Mouse (Mus musculus): ENCODE measurements around the gene Prkch.

Prkch gene

GRCm38 (mm10) chr12:73794151-73794883, 209.7 kb downstream of the Prkch start:
- no peak for DNase-seq (ENCODE audit: low read depth, low spot score)

- no peak for DNase-seq (ENCODE audit: low read depth, low spot score)
Observed at GRCm38 (mm10) chr12:73799671-73800070, 215.1 kb downstream of the Prkch start.

DNA sequence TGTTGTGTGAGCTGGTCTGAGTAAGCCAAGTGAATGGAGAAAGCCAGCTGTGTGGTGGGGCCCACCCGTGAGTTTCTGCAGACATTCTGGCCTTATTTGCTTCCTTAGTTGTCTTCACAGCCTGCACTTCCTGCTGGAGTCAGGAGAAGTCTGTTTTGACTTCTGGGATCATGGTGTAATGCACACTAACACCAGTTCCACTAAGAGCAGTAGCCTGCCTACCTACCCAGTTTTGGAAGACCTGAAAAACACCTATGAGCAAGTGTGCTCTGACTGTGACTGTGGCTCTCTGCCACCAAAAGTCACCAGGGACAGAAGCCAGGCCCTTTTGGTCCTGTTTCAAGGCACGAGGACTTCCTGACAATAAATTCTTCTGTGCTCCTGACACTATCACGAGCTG, 216.3 kb downstream of the Prkch start:
- no peak for DNase-seq (ENCODE audit: low read depth, low spot score)

DNA sequence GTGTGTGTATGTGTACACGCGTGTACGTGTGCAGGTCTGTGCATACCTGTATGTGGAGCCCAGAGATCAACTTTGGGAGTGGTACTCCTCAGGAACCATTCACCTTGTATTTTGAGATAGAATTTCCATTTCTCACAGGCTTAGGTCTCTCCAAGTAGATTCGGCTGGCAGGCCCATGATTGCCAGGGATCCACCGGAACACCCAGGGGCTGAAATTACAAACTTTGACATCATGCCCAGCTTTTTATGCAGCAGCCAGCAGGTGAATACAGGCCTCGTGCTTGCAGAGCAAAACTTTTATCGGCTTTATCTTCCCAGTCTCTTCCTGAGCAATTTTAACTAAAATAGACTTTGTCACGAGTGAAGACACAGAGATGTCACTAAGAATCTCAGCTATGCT, 217.2 kb downstream of the Prkch start:
- DNase-seq (ENCODE audit: low read depth, low spot score), result no peak

DNA sequence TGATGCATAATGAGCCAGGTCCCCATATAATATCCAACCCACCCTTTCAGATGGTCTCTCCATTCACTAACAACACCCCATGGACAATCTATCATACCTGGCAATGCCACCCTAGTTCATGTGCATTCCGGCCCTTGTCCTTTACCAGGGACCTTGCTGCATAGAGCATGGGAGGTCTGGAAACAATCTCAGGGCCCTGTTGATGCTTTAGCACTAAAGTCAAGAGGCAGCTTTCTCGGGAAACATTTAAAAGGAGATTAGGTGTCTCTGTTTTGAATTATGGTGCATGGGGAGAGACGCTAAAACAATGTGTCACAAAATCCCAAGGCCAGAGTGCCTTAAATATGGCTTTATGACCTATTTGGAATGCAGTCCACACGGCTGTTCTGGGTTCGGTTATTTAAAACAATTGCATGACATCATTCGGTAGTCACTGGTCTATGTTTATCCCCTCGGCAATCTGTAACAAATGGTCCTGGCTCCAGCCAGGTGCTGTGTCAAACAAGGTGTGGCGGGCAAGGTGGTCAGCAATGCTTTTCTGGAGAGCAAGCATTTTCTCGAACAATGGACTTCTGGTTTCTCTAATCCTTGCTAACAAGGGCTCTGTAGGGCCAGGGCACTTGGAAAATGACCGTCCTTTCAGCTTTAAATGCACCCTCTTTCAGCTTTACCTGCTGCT, 217.9 kb downstream of the Prkch start:
- DNase-seq (ENCODE audit: low read depth, low spot score), result no peak

DNA sequence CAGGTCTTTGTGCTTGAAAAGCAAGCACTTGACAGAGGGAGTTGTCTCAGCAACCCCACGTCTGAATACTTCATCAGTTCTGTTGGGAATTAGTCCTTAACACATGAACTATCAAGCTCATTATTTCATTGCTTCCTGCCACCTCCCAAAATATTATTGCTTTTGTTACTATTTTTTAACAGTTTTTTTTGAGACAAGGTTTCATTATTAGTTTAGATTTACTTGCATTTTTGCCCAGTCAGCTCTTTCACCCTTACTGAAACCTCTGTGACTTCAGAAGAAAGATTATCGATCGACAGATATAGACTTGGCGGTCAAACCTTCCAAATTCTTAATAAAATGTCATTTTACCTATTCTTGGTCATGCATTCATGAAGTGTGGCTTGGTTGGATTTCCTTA, 219.3 kb downstream of the Prkch start:
- DNase-seq (ENCODE audit: low read depth, low spot score), result no peak

DNA sequence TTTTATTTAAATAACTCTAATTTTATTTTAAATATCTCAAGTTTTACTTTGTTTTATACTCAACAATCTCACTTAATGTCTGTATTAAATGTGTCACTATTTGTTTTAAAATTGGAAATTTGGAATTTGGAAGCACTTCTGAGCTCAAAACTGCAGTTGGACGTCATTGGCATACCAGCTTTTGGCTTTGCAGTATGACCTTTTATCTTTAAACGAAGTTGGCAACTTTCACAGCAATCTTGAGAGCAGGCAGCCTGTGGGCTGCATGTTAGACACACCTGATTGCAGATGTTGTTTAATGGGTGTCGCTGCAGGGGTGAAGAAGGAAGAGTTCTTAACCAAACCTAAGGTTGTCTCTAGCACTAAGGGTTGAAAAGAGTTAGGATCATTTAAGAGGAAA, 220.9 kb downstream of the Prkch start:
- DNase-seq (ENCODE audit: low read depth, low spot score), result no peak

- no peak for DNase-seq (ENCODE audit: low read depth, low spot score)
Observed at GRCm38 (mm10) chr12:73806003-73806402, 221.4 kb downstream of the Prkch start.

DNA sequence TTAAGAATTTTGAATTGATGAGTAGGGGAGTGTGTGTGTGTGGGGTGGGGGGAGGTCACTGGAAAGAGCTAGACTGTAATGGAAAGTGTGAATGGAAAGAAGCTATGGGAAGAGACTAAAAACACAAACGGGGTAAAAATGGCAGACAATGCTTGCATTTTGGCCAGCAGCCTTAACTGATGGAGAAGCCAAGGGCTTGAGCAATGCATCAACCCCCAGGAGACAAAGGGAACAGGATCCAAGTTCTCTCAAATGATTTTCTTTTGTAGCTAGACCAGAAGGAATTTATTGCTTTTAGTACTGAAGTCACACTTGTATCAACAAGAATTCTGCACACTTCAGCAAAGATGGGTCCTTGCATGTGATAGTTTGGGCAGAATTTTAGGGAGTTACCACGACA, 222.6 kb downstream of the Prkch start:
- DNase-seq (ENCODE audit: low read depth, low spot score), result no peak

- no peak for DNase-seq (ENCODE audit: low read depth, low spot score)
Observed at GRCm38 (mm10) chr12:73810041-73810795, 225.6 kb downstream of the Prkch start.

DNA sequence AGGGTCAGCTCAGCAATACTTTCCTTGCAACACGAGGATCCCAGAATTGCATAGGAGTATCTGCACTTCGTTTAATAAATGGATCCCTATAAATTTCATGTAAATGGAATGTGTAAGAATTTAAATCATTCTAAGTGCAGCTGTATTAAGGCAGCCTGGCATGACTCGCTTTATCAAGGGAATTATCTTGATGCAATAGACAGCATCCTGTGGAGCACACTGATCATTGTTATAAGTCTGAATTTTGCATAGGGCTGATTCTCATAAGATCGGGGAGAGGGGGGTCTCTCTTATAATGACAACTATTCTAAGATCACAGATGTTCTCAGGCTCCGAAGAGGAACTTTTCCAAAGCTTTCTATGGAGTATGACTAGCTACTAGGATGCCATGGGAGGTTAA, 226.3 kb downstream of the Prkch start:
- no peak for DNase-seq (ENCODE audit: low read depth, low spot score)

- no peak for DNase-seq (ENCODE audit: low read depth, low spot score)
Observed at GRCm38 (mm10) chr12:73812198-73812597, 227.6 kb downstream of the Prkch start.

GRCm38 (mm10) chr12:73813016-73813900, 228.7 kb downstream of the Prkch start:
- no peak for DNase-seq (ENCODE audit: low read depth, low spot score)

DNA sequence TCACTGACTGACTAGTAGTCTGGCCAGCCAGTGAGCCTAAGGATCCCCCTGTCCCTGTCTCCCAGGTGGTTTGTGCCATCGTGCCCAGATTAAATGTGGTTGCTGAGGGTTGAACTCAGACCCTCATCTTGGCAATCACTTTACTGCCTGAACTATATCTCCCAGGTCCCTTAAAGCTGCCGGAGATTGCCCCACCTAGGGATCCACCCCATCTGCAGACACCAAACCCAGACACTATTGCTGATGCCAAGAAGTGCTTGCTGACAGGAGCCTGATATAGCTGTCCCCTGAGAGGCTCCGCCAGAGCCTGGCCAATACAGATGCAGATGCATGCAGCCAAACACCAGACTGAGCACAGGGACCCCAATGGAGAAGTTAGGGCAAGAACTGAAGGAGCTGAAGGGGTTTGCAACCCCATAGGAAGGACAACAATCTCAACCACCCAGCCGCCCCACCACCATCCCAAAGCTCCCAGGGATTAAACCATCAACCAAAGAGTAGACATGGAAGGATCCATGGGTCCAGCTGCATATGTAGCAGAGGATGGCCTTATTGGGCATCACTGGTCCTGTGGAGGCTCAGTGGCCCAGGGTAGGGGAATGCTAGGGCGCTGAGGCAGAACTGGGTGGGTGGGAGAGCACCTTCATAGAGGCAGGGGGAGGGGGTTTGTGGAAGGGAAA, 229.6 kb downstream of the Prkch start:
- DNase-seq (ENCODE audit: low read depth, low spot score), result no peak

GRCm38 (mm10) chr12:73814897-73815296, 230.3 kb downstream of the Prkch start:
- DNase-seq (ENCODE audit: low read depth, low spot score), result no peak

DNA sequence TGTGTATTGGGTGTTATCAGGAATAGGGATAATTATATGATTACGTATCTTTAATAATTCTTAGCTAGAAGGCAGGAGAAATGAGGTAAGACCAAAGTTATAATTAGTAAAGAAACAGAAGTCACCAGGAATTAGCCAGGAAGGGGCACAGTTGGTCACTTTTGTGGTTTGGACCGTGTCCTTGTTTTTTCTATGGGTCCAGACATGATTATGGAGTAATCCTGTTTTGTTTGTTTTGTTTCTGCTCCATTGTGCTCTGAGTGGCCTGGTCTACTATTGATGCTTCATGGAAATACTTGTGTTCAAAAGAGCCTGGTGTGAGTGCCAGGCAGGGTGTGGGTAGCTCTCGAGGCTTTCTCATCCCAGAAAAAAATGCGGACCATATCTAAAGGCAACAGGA, 230.9 kb downstream of the Prkch start:
- DNase-seq (ENCODE audit: low read depth, low spot score), result no peak

DNA sequence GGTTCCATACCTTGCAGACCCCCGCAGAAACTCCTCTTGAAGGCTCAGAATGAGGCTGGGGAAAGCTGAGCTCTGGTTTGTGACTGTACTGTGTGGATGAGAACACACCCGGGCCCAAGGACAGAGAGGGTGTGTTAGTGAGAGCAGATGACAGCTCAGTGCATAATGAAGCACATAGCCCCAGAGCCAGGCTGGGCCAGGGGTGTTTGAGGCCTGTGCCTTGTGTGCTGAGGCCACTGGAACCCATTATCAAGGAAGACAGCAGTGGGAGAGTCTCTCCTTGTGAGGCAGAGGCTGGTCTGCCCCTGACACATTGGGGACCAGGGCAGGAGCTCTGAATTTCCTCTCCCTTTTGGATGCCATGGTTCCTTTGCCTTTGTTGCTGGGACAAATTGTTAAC, 231.3 kb downstream of the Prkch start:
- no peak for DNase-seq (ENCODE audit: low read depth, low spot score)

DNA sequence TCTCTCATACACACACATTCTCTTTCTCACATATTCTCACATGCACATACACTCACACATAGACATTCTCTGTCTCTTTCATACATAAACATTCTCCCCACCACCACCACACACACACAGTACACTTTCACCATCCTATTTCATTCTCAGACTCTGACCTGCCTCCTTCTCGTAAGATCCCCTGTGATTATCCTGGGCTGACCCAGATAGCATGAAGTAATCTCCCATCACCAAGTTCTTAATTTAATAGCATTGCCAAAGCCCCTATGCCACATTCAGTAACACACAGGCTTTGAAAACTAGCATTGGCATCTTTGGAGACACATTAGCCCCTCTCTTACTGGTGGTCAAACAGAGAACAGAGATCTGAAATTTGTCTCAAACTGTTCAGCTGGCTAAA, 232.3 kb downstream of the Prkch start:
- DNase-seq (ENCODE audit: low read depth, low spot score), result no peak

DNA sequence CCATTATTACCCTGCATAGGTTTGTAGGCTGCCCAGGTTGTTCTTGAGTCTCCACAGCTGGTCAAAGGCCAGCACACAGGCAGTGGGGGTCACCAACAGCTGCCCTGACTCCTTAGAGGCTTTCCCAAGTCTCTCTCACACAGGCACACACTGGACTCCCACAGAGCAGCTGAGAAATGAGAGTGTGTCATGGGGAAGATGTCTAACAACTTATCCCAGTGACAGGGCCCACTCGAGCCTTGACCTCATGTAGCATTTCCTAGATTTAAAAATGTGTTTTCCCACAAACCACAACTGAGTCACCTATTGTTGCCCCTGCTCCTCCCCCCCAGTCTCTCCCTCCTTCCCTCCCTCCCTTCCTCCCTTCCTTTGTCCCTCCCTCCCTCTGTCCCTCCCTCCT, 234.2 kb downstream of the Prkch start:
- no peak for DNase-seq (ENCODE audit: low read depth, low spot score)

GRCm38 (mm10) chr12:73821176-73821575, 236.6 kb downstream of the Prkch start:
- DNase-seq (ENCODE audit: low read depth, low spot score), result no peak

DNA sequence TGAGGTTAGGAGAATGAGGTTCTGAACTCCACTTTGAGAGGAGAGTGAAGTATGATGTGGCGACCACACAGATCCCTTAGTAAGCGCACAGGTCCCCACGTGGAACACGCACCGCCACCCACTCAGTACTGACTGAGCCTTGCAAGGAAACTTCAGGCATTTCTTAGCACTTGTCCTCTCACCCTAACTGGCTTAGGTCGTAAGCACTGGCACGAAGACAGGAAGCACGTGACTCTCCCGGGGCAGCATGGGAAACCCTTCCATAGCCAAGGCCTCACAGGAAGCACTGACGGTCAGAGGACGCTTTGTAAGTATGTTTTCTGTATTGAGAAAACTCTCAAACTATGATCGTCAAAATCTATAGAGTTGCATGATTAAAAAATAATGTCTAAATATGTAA, 237.7 kb downstream of the Prkch start:
- no peak for DNase-seq (ENCODE audit: low read depth, low spot score)
